12 mouse cellular contexts compared by ENCODE assay signal in the genomic region with DNA sequence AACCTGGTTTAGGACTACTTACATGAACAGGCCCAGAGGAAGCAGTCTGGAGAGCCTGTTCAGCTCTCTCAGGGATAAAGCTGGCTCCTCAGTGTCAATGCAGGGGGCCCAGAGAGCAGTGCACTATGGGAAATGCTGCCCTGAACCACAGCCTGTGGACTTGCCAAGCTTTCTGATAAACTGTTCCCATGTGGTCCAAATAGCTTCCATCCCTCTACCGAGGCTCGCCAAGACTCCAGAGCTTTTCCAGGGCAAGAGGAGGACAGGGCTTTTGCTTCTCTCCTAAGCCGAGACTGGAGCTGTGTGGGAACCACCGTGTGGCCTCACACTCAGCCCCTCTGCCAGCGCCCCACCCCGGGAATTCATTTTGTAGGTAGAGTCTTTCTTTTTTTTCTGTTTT.
DNase-seq lines count a peak whose midpoint lies in the region; ATAC-seq and TF ChIP-seq lines count a peak whose summit lies in the region.
"Had no signal": no experiment of that assay in that cellular context is flagged by ENCODE, and none has a peak within 500 bp of the region (broad histone marks: within the 10 kb centered on the region; RNA-seq: fewer than 3 reads in every experiment).

No protein-coding gene starts in this region.

- intact Hi-C loops in gastrocnemius, adult 2 months (cut with DNase I), result no loop called here
- intact Hi-C loops in heart, postnatal 14 days (cut with DNase I), result no loop called here
- intact Hi-C loops in left cerebral cortex, postnatal 36 days (cut with DNase I), result no loop called here

- 88% methylated on average over 6 of the region's 6 CpGs for WGBS in hindbrain, embryonic 12.5 days
- 86% methylated on average over 6 of the region's 6 CpGs for WGBS in hindbrain, embryonic 16.5 days
- WGBS in neural tube, embryonic 13.5 days, result 70% methylated on average over 6 of the region's 6 CpGs

- no peak overlapping the region for H3K4me3 ChIP-seq in hindbrain, embryonic 12.5 days
- H3K4me3 ChIP-seq in hindbrain, embryonic 16.5 days (ENCODE audit: low read length), result no peak overlapping the region
- no peak overlapping the region for H3K4me3 ChIP-seq in gastrocnemius, adult 2 months
- no peak overlapping the region for H3K4me3 ChIP-seq in neural tube, embryonic 13.5 days

- peak overlapping the region; percentile 74 for H3K27ac ChIP-seq in hindbrain, embryonic 12.5 days
- H3K27ac ChIP-seq in hindbrain, embryonic 16.5 days (ENCODE audit: low read depth, low read length), result no peak overlapping the region
- peak overlapping the region; percentile 70 for H3K27ac ChIP-seq in gastrocnemius, adult 2 months
- peak overlapping the region; percentile 94 for H3K27ac ChIP-seq in neural tube, embryonic 13.5 days (replicated peaks)
- H3K27ac ChIP-seq: kidney, postnatal 0 days had no signal

- H3K36me3 ChIP-seq in hindbrain, embryonic 12.5 days, result no peaks in the 10 kb centered on the region
- no peaks in the 10 kb centered on the region for H3K36me3 ChIP-seq in hindbrain, embryonic 16.5 days (ENCODE audit: control insufficient read depth, insufficient read depth, low read length)
- no peaks in the 10 kb centered on the region for H3K36me3 ChIP-seq in neural tube, embryonic 13.5 days

- DNase-seq in gastrocnemius, adult 2 months, result peak; percentile 68
- DNase-seq in heart, postnatal 14 days, result peak; percentile 63 to 68
- no peak for DNase-seq in left cerebral cortex, postnatal 36 days (ENCODE audit: low spot score in 2 of 2)
- DNase-seq in layer of hippocampus, postnatal 36 days, result no peak
- DNase-seq: adrenal gland, adult 2 months; cerebellum, postnatal 36 days; liver had no signal

- TF ChIP-seq CTCF in gastrocnemius, adult 2 months (IDR thresholded peaks at IDR 0.05), result no peak

- H3K27me3 ChIP-seq in hindbrain, embryonic 12.5 days, result no peaks in the 10 kb centered on the region
- no peaks in the 10 kb centered on the region for H3K27me3 ChIP-seq in hindbrain, embryonic 16.5 days (replicated peaks; ENCODE audit: control insufficient read depth, insufficient read depth, low read length)
- no peaks in the 10 kb centered on the region for H3K27me3 ChIP-seq in neural tube, embryonic 13.5 days

- no peak overlapping the region for H3K4me2 ChIP-seq in hindbrain, embryonic 12.5 days (replicated peaks)
- no peak overlapping the region for H3K4me2 ChIP-seq in hindbrain, embryonic 16.5 days (ENCODE audit: low read length)
- no peak overlapping the region for H3K4me2 ChIP-seq in neural tube, embryonic 13.5 days

- H3K4me1 ChIP-seq in hindbrain, embryonic 12.5 days, result peaks cover 29% of the 10 kb centered on the region
- H3K4me1 ChIP-seq in hindbrain, embryonic 16.5 days (ENCODE audit: control insufficient read depth, insufficient read depth, low read depth, low read length), result no peaks in the 10 kb centered on the region; the same call in none of the 2 replicates
- H3K4me1 ChIP-seq in neural tube, embryonic 13.5 days (replicated peaks), result peaks cover 51% of the 10 kb centered on the region

- no peak overlapping the region for H3K9ac ChIP-seq in hindbrain, embryonic 12.5 days
- H3K9ac ChIP-seq in hindbrain, embryonic 16.5 days (ENCODE audit: low read depth, low read length), result no peak overlapping the region
- H3K9ac ChIP-seq in neural tube, embryonic 13.5 days, result no peak overlapping the region

- no peak for ATAC-seq in hindbrain, embryonic 12.5 days (ENCODE audit: low FRiP score)
- no peak for ATAC-seq in hindbrain, embryonic 16.5 days
- no peak for ATAC-seq in neural tube, embryonic 13.5 days (ENCODE audit: low read depth)
- no peak for ATAC-seq in erythroblast, adult 5-6 weeks (replicated peaks; ENCODE audit: low FRiP score, poor library complexity, severe bottlenecking)

- H3K9me3 ChIP-seq in hindbrain, embryonic 12.5 days (replicated peaks), result no peaks in the 10 kb centered on the region
- H3K9me3 ChIP-seq in hindbrain, embryonic 16.5 days (ENCODE audit: control insufficient read depth, low read length), result no peaks in the 10 kb centered on the region
- no peaks in the 10 kb centered on the region for H3K9me3 ChIP-seq in neural tube, embryonic 13.5 days

Comparison
In these comparisons a context has a peak if more than half of its experiments do, and no peak if none do; other contexts are left out.
1. DNase-seq: peak in gastrocnemius, adult 2 months (single experiment) and heart, postnatal 14 days (2 of 2); none in left cerebral cortex, postnatal 36 days (0 of 2) and layer of hippocampus, postnatal 36 days (0 of 2).